Mouse (Mus musculus) midbrain, embryonic 11.5 days (tissue): Measurements from ENCODE around the gene Mpp3. TPM values are rescaled to one million over a fixed set of nuclear protein-coding genes. Genes with fewer than 3 reads are reported as not detected.

Experiments
- ATAC-seq: fragments of 200-750 bp; cut with Nextera tagmentation; 2 replicates; pipeline ENCODE4 v1.8.0; 2017; ENCODE audit warnings: moderate TSS enrichment, moderate library complexity; ENCODE audit not compliant: low FRiP score
- DNase-seq: peaks from one replicate; pipeline ENCODE4 v3.0.0; 2015; ENCODE audit warnings: low spot score; ENCODE audit errors: missing footprints
- H3K27ac ChIP-seq: fragments of 300-500 bp; sonication (generic); 2 replicates; pipeline ENCODE4 v1.5.1; 2014; ENCODE audit warnings: low read depth, low read length
- H3K27me3 ChIP-seq: fragments of 300-500 bp; sonication (generic); 2 replicates; pipeline ENCODE4 v1.6.1; 2014; ENCODE audit warnings: mild to moderate bottlenecking, low read length, moderate library complexity, mixed read lengths; ENCODE audit not compliant: control insufficient read depth, insufficient read depth
- H3K36me3 ChIP-seq: fragments of 300-500 bp; sonication (generic); 2 replicates; pipeline ENCODE4 v1.6.1; 2014; ENCODE audit warnings: mild to moderate bottlenecking, low read length, moderate library complexity, mixed read lengths; ENCODE audit not compliant: control insufficient read depth, insufficient read depth
- H3K4me1 ChIP-seq: fragments of 300-500 bp; sonication (generic); 2 replicates; pipeline ENCODE4 v1.6.1; 2014; ENCODE audit warnings: low read length; ENCODE audit not compliant: control insufficient read depth, insufficient read depth
- H3K4me2 ChIP-seq: fragments of 300-500 bp; sonication (generic); 2 replicates; pipeline ENCODE4 v1.6.1; 2014; ENCODE audit warnings: mild to moderate bottlenecking, moderate library complexity
- H3K4me3 ChIP-seq: fragments of 300-500 bp; sonication (generic); 2 replicates; pipeline ENCODE4 v1.5.1; 2014; ENCODE audit warnings: low read depth, low read length
- H3K9ac ChIP-seq: fragments of 300-500 bp; sonication (generic); 2 replicates; pipeline ENCODE4 v1.6.1; 2014; ENCODE audit warnings: low read length
- H3K9me3 ChIP-seq: fragments of 300-500 bp; sonication (generic); 2 replicates; pipeline ENCODE4 v1.6.1; 2016; ENCODE audit warnings: low read length; ENCODE audit not compliant: control insufficient read depth
- WGBS: fragments of 180-500 bp; shearing (Covaris S2); extraction: QIAGEN DNeasy Blood & Tissue Kit; methylation state at CpG from one replicate; pipeline ENCODE4 v1.1.7; 2014; 5-methylcytosine and 5-hydroxymethylcytosine counted together
- polyA plus RNA-seq: library from polyadenylated mRNA; unstranded; fragments of >200 nt; fragmentation: Nextera tagmentation; extraction: Ambion mirVana; gene quantifications from 2 replicates; pipeline ENCODE4 v1.2.1, GENCODE M21; 2014

Gene Mpp3
- 14.4 and 15.5 TPM in 2 replicates for polyA plus RNA-seq

- 74% methylated on average over 6 of the region's 6 CpGs for whole genome bisulfite sequencing
- no peak for ATAC-seq
These were observed at the start of gene Mpp3 for GRCm38 (mm10) chr11:102028087-102028816. Gene Mpp3, minus strand, starts transcription at chr11:102028461.

GRCm38 (mm10) chr11:102073722-102074121 is 45.5 kb upstream of the Mpp3 start:
- ATAC-seq (no peak), DNase-seq (no peak)
- 72% methylated on average over 14 of the region's 14 CpGs for WGBS
- Histone ChIP-seq H3K36me3 (no peaks in the 10 kb centered on the region), H3K27me3 (no peaks in the 10 kb centered on the region), H3K9me3 (no peaks in the 10 kb centered on the region), H3K4me3 (no peak overlapping the region), H3K27ac (no peak overlapping the region), H3K4me1 (peaks cover 5% of the 10 kb centered on the region), H3K4me2 (no peak overlapping the region), H3K9ac (no peak overlapping the region)

More at GRCm38 (mm10) chr11:102028087-102028816, at the start of gene Mpp3:
- Histone ChIP-seq H3K4me1 (peaks cover 17% of the 10 kb centered on the region), H3K9me3 (no peaks in the 10 kb centered on the region), H3K27me3 (peaks cover 3% of the 10 kb centered on the region; the same call in 1 of the 2 replicates), H3K4me2 (peak within 1 kb of the TSS; percentile 88), H3K27ac (peak within 1 kb of the TSS; percentile 33; the same call in 1 of the 2 replicates), H3K4me3 (peak within 1 kb of the TSS; percentile 69; the same call in 1 of the 2 replicates), H3K9ac (peak within 1 kb of the TSS; percentile 81), H3K36me3 (no peaks in the 10 kb centered on the region)
- peak; percentile 86 for DNase-seq

DNA sequence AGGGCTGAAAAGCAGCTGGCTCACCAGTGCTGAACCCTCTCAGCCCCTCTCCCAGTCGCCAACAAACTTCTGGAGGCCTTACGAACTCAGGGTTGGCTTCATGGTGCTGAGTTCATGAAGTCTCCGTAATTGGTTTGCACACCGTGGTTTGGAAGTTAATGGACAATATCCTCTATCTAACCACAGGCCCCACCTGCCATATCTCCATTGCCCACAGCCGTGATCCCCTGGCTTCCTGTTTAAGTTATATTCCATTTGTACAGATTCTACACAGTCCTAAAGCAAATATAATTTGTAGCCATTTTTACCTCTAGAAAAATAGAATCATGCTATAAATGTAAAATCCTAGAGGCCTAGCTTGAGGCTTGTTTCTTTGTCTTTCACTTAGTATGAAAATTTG is 44.5 kb upstream of the Mpp3 start:
- H3K36me3 ChIP-seq: no peaks in the 10 kb centered on the region
- no peak overlapping the region for H3K27ac ChIP-seq
- H3K27me3 ChIP-seq: no peaks in the 10 kb centered on the region
- no peak overlapping the region for H3K4me2 ChIP-seq
- H3K4me1 ChIP-seq: peaks cover 5% of the 10 kb centered on the region
- no peaks in the 10 kb centered on the region for H3K9me3 ChIP-seq
- H3K9ac ChIP-seq: no peak overlapping the region
- 91% methylated on average over 5 of the region's 5 CpGs for WGBS
- ATAC-seq (no peak), DNase-seq (no peak)
- H3K4me3 ChIP-seq: no peak overlapping the region

- Histone ChIP-seq H3K36me3 (no peaks in the 10 kb centered on the region), H3K4me2 (no peak overlapping the region; the same call in 1 of the 2 replicates), H3K27me3 (no peaks in the 10 kb centered on the region), H3K27ac (no peak overlapping the region), H3K4me1 (peaks cover 5% of the 10 kb centered on the region), H3K4me3 (no peak overlapping the region), H3K9ac (no peak overlapping the region), H3K9me3 (no peaks in the 10 kb centered on the region)
- WGBS: 1% methylated on average over 13 of the region's 13 CpGs
- ATAC-seq: no peak
- no peak for DNase-seq
These were observed 42.2 kb upstream of the Mpp3 start for GRCm38 (mm10) chr11:102070426-102070825.

DNA sequence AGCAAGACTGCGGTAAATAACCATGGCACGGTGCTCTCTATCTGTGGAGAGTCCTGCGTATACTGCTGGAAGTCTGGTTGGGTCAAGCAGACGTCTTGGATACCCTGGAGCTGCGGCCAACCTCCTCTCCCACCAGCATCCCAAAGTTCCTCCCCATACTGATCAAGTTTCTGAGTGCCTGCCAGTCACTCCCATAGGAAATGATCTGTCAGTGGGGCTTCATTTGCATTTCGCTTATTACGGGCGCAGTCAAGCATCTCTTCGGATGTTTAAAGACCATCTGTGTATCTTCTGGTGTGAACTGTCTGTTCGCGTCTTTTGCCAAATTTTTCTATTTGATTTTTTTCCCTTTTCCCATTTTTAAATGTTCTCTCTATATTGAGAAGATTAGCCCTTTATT is 41.4 kb upstream of the Mpp3 start:
- ATAC-seq (no peak), DNase-seq (no peak)
- no peaks in the 10 kb centered on the region for H3K27me3 ChIP-seq
- no peak overlapping the region for H3K4me3 ChIP-seq
- H3K27ac ChIP-seq: no peak overlapping the region
- no peaks in the 10 kb centered on the region for H3K36me3 ChIP-seq
- no peaks in the 10 kb centered on the region for H3K9me3 ChIP-seq
- H3K4me1 ChIP-seq: peaks cover 5% of the 10 kb centered on the region
- no peak overlapping the region for H3K4me2 ChIP-seq
- no peak overlapping the region for H3K9ac ChIP-seq
- WGBS: 56% methylated on average over 11 of the region's 11 CpGs

- 31% methylated on average over 2 of the region's 2 CpGs for WGBS
- ATAC-seq: no peak
- H3K36me3 ChIP-seq: no peaks in the 10 kb centered on the region
These were observed 40.7 kb upstream of the Mpp3 start for GRCm38 (mm10) chr11:102068969-102069368.

GRCm38 (mm10) chr11:102063076-102063475 is 34.8 kb upstream of the Mpp3 start:
- Histone ChIP-seq H3K4me1 (peaks cover 2% of the 10 kb centered on the region; the same call in 1 of the 2 replicates), H3K9ac (no peak overlapping the region), H3K4me2 (no peak overlapping the region), H3K9me3 (no peaks in the 10 kb centered on the region), H3K4me3 (no peak overlapping the region), H3K36me3 (peaks cover 2% of the 10 kb centered on the region; the same call in 1 of the 2 replicates), H3K27ac (no peak overlapping the region), H3K27me3 (peaks cover 7% of the 10 kb centered on the region; the same call in 1 of the 2 replicates)
- ATAC-seq: no peak
- 81% methylated on average over 13 of the region's 13 CpGs for WGBS
- DNase-seq: no peak

More at GRCm38 (mm10) chr11:102068969-102069368, 40.7 kb upstream of the Mpp3 start:
- Histone ChIP-seq H3K9me3 (no peaks in the 10 kb centered on the region), H3K27me3 (no peaks in the 10 kb centered on the region), H3K4me3 (no peak overlapping the region), H3K4me1 (peaks cover 5% of the 10 kb centered on the region), H3K4me2 (no peak overlapping the region), H3K9ac (no peak overlapping the region), H3K27ac (no peak overlapping the region)
- DNase-seq: no peak

GRCm38 (mm10) chr11:102061941-102062473 is 33.7 kb upstream of the Mpp3 start:
- ATAC-seq (no peak), DNase-seq (no peak)
- Histone ChIP-seq H3K9me3 (no peaks in the 10 kb centered on the region), H3K9ac (no peak overlapping the region), H3K4me2 (peak overlapping the region; percentile 70), H3K27ac (no peak overlapping the region), H3K36me3 (peaks cover 2% of the 10 kb centered on the region; the same call in 1 of the 2 replicates), H3K4me1 (peaks cover 2% of the 10 kb centered on the region; the same call in 1 of the 2 replicates), H3K4me3 (no peak overlapping the region), H3K27me3 (peaks cover 7% of the 10 kb centered on the region; the same call in 1 of the 2 replicates)
- WGBS: 28% methylated on average over 16 of the region's 16 CpGs
